Mouse (Mus musculus): ENCODE data around the gene Odf2.

GRCm38 (mm10) chr2:29849841-29850480, 39.1 kb upstream of the Odf2 start:
- TF ChIP-seq CTCF (IDR thresholded peaks at IDR 0.05; ENCODE audit: low read depth) (no peak; the same call in 1 of the 2 replicates), EP300 (IDR thresholded peaks at IDR 0.05; ENCODE audit: low read depth) (no peak)
